Mouse (Mus musculus) embryonic facial prominence, embryonic 13.5 days (tissue): ENCODE results near the gene Naaa. TPM values are rescaled to one million over a fixed set of nuclear protein-coding genes. Genes with fewer than 3 reads are reported as not detected.
A peak's percentile ranks its signal among the peaks of the same experiment; 100 is the strongest.

ENCODE experiments used
- ATAC-seq: fragments of 200-750 bp; cut with Nextera tagmentation; 2 replicates; pipeline ENCODE4 v1.8.0; 2017; ENCODE audit warnings: low read depth; ENCODE audit not compliant: insufficient number of reproducible peaks, insufficient read depth, low FRiP score, low TSS enrichment
- H3K27ac ChIP-seq: fragments of 300-500 bp; sonication (generic); 2 replicates; pipeline ENCODE4 v1.5.1; 2015; ENCODE audit warnings: moderate library complexity, mild to moderate bottlenecking, inconsistent platforms
- H3K27me3 ChIP-seq: fragments of 300-500 bp; sonication (generic); 2 replicates; pipeline ENCODE4 v1.6.1; 2015; ENCODE audit warnings: mild to moderate bottlenecking, inconsistent platforms
- H3K36me3 ChIP-seq: fragments of 300-500 bp; sonication (generic); 2 replicates; pipeline ENCODE4 v1.6.1; 2015; ENCODE audit warnings: mild to moderate bottlenecking, inconsistent platforms
- H3K4me1 ChIP-seq: fragments of 300-500 bp; sonication (generic); 2 replicates; pipeline ENCODE4 v1.6.1; 2015; ENCODE audit warnings: inconsistent platforms
- H3K4me2 ChIP-seq: fragments of 300-500 bp; sonication (generic); 2 replicates; pipeline ENCODE4 v1.6.1; 2015; ENCODE audit warnings: moderate library complexity, mild to moderate bottlenecking, inconsistent platforms
- H3K4me3 ChIP-seq: fragments of 300-500 bp; sonication (generic); 2 replicates; pipeline ENCODE4 v1.5.1; 2015; ENCODE audit warnings: mild to moderate bottlenecking, inconsistent platforms
- H3K9ac ChIP-seq: fragments of 300-500 bp; sonication (generic); 2 replicates; pipeline ENCODE4 v1.6.1; 2015; ENCODE audit warnings: mild to moderate bottlenecking, inconsistent platforms
- H3K9me3 ChIP-seq: fragments of 300-500 bp; sonication (generic); 2 replicates; pipeline ENCODE4 v1.6.1; 2016; ENCODE audit warnings: inconsistent platforms
- WGBS: fragments of 180-500 bp; shearing (Covaris S2); methylation state at CpG from one replicate; pipeline ENCODE4 v1.1.7; 2015; ENCODE audit warnings: mixed read lengths; 5-methylcytosine and 5-hydroxymethylcytosine counted together
- polyA plus RNA-seq: library from polyadenylated mRNA; unstranded; fragments of >200 nt; fragmentation: Nextera tagmentation; extraction: Ambion mirVana; gene quantifications from 2 replicates; pipeline ENCODE4 v1.2.1, GENCODE M21; 2015

Gene Naaa
- polyA plus RNA-seq, 1 experiment from 2014 or later: 10.2 TPM

DNA sequence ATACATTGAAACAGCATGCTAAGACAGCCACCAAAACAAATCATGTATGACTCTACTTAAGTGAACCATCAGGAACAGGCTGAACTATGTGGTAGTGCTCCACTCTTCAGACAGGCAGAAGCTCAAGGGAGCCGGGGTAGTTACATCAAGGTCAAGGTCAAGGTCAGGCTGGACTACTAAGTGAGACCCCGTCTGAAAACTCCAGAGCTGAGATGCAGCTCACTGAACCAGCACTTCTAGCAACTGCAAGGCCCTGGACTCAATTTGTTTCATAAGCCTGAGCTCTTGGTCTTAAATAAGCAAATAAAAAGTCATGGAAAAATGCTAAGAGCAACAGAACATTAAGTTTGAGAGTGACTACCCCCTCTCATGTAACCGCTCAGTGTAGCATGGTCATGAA, 26.3 kb upstream of the Naaa start:
- H3K4me1 ChIP-seq: peaks cover 12% of the 10 kb centered on the region
- H3K4me2 ChIP-seq: no peak overlapping the region
- no peak overlapping the region for H3K27ac ChIP-seq
- H3K27me3 ChIP-seq: no peaks in the 10 kb centered on the region
- H3K9ac ChIP-seq: no peak overlapping the region
- ATAC-seq: no peak
- peaks cover 73% of the 10 kb centered on the region for H3K36me3 ChIP-seq
- WGBS: 84% methylated on average over 3 of the region's 3 CpGs
- H3K9me3 ChIP-seq: no peaks in the 10 kb centered on the region
- H3K4me3 ChIP-seq: no peak overlapping the region

DNA sequence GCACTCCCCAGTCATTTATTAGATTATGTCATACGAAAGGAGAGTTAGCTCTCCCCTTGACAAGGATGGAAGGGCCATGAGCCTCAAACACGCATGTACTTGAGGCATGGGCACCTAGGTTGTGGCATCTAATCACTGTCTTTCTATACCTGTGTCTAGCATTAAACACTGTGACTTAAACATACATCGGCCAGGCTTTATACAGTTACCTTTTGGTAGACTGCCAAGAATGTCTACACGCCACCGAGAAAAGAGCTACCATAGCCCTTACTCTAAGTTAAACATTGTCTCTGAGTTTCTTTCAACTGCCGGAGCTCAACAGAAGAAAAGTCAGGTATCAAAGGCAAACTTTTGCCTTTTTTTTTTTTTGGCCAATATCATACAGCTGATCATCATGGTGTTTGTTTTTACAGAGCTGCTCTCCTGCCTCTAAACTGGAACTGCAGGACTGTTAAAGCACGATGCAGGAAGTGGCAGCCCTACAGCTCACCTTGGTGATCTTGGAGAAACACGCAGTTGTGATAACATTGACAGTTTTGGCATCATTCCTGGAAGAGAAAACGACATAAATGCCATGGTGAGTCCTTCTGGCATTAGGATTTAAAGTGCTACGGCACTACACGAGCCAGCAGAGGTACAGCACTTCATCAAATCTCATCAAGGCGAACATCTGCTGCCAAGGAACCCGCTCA, 24.3 kb upstream of the Naaa start:
- H3K27ac ChIP-seq: no peak overlapping the region
- no peak overlapping the region for H3K4me2 ChIP-seq
- no peak for ATAC-seq
- H3K4me1 ChIP-seq: no peaks in the 10 kb centered on the region
- H3K9me3 ChIP-seq: no peaks in the 10 kb centered on the region
- peaks cover 91% of the 10 kb centered on the region for H3K36me3 ChIP-seq
- H3K9ac ChIP-seq: no peak overlapping the region
- H3K4me3 ChIP-seq: no peak overlapping the region
- H3K27me3 ChIP-seq: no peaks in the 10 kb centered on the region
- WGBS: 87% methylated on average over 13 of the region's 13 CpGs

DNA sequence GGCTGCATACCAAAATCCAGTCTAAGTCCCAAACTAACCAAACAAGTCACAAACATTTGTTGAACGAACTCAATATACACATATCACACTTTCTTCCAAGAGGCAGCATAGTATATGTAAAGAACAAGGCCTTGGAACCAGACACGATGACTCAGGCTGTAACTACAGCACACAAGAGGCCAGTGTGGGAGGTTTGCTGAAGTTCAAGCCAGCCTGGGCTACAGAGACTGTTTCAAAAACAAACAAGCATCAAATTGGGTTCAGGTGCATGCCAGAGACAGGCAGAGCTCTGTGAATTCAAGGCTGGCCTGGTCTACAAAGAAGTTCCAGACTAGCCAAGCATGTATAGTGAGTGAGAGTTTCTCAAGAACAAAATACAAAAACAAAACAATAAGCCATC, 16.6 kb upstream of the Naaa start:
- 90% methylated on average over 2 of the region's 2 CpGs for WGBS
- no peak overlapping the region for H3K27ac ChIP-seq
- H3K9ac ChIP-seq: no peak overlapping the region
- no peaks in the 10 kb centered on the region for H3K9me3 ChIP-seq
- peaks cover 86% of the 10 kb centered on the region for H3K36me3 ChIP-seq
- H3K4me2 ChIP-seq: no peak overlapping the region
- no peak for ATAC-seq
- no peak overlapping the region for H3K4me3 ChIP-seq
- H3K4me1 ChIP-seq: no peaks in the 10 kb centered on the region
- no peaks in the 10 kb centered on the region for H3K27me3 ChIP-seq

DNA sequence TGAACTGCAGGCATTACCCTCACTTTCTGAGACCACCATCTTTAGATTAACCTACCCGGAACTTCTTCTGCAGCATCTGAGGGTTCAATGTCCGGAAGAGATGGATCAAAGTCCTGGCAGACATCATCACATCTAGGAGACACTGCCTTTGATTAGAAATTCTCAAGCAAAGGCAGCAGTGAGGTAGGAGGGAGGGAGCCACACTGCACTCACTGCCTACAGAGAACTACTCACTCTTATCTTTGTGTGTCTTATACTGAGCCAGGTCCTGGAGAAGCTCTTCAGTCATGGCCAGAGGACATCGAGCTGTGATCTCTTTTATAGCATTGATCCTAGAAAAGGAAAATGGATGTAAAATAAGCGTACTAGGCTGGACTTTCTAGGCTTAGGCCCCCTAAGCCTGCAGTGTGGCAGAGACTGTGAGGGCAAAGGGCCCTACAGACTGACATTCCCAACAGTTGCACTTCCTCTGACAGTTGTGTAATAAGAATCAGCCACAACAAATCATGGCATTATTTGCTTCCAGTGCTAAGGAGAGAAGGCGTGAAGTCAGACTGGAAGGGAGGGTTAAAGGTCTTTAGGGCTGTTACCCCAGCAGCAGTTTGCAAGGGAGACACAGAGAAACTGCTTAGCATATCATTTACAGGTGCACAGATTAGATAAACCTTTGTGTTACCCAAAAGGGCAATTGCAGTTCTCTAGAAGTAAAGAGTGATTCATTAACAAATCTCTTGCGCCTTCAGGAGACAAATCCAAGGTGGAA, 13.9 kb upstream of the Naaa start:
- peaks cover 88% of the 10 kb centered on the region for H3K36me3 ChIP-seq
- no peak for ATAC-seq
- H3K9me3 ChIP-seq: no peaks in the 10 kb centered on the region
- no peaks in the 10 kb centered on the region for H3K4me1 ChIP-seq
- WGBS: 92% methylated on average over 6 of the region's 6 CpGs
- no peak overlapping the region for H3K9ac ChIP-seq
- H3K4me3 ChIP-seq: no peak overlapping the region
- H3K27me3 ChIP-seq: no peaks in the 10 kb centered on the region
- no peak overlapping the region for H3K27ac ChIP-seq
- H3K4me2 ChIP-seq: no peak overlapping the region

DNA sequence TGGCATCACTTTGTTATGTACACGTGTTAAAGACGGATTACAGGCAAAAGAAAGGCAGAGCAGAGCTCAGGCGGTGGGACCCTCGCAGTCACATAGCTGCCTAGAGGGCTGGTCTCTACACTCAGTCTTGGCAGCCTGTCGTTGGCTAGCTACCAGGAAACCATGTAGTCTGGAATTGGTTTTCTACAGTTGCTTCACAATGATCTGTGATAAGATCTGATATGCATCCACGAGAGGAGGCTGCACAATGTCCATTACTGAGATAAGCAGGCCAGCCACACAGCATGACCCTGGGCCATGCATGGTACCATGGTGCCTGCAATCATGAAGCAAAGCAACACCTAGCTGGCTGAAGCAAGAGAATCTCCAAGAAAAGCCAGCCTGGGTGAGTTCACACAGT, 9.9 kb upstream of the Naaa start:
- 82% methylated on average over 6 of the region's 6 CpGs for WGBS
- Histone ChIP-seq H3K4me2 (no peak overlapping the region), H3K36me3 (peaks cover 71% of the 10 kb centered on the region), H3K27ac (no peak overlapping the region), H3K4me1 (0 out of 2 replicates have a peak, but pooled peaks cover 1% of the 10 kb centered on the region), H3K9me3 (no peaks in the 10 kb centered on the region), H3K9ac (no peak overlapping the region), H3K4me3 (no peak overlapping the region), H3K27me3 (no peaks in the 10 kb centered on the region)
- ATAC-seq: no peak

DNA sequence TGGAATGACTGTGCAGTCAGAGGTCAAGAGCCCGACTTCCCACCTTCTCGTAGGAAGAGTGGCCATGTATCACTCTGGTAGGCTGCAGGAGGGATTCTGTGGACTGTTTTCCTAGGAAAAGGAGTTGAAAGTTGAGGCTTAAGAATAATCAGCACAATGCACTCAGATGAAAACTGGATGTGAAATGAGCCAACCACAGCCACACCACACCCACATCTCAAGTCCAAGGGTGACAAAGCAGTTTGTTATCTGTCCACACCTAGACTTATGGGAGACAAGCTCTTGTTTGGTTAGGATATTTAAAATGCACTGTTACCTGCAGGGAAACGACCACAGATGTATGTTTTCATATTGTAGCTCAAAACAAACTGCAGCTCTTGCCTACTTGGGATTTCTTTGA, 5.1 kb upstream of the Naaa start:
- WGBS: 68% methylated on average over 3 of the region's 3 CpGs
- H3K27ac ChIP-seq: no peak overlapping the region
- H3K4me2 ChIP-seq: no peak overlapping the region
- no peak overlapping the region for H3K4me3 ChIP-seq
- no peak overlapping the region for H3K9ac ChIP-seq
- H3K9me3 ChIP-seq: no peaks in the 10 kb centered on the region
- H3K27me3 ChIP-seq: no peaks in the 10 kb centered on the region
- peaks cover 11% of the 10 kb centered on the region; the same call in 1 of the 2 replicates for H3K4me1 ChIP-seq
- ATAC-seq: no peak
- H3K36me3 ChIP-seq: peaks cover 31% of the 10 kb centered on the region

DNA sequence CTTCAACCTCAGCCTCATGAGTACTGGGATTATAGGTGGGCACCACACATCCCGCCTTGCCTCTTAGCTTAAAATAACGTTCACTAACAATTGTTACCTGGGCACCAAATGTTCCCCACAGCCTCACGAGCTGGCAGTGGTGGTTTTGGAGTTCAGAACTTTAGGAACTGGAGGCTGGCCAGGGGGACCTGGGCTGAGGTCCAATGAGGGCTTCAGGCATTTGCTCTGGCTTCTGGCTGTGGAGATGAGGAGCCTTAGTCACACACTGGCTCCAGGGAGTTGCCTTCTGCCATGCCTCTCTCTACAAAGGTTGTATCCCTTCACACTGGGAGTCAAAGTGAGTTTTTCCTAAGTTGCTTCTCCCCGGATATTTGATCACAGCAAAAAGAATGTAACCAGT, 4.6 kb upstream of the Naaa start:
- Histone ChIP-seq H3K4me2 (no peak overlapping the region), H3K27ac (no peak overlapping the region), H3K36me3 (peaks cover 25% of the 10 kb centered on the region), H3K4me3 (no peak overlapping the region), H3K27me3 (no peaks in the 10 kb centered on the region), H3K4me1 (peaks cover 12% of the 10 kb centered on the region), H3K9me3 (no peaks in the 10 kb centered on the region), H3K9ac (no peak overlapping the region)
- WGBS: 74% methylated on average over 4 of the region's 4 CpGs
- ATAC-seq: no peak

DNA sequence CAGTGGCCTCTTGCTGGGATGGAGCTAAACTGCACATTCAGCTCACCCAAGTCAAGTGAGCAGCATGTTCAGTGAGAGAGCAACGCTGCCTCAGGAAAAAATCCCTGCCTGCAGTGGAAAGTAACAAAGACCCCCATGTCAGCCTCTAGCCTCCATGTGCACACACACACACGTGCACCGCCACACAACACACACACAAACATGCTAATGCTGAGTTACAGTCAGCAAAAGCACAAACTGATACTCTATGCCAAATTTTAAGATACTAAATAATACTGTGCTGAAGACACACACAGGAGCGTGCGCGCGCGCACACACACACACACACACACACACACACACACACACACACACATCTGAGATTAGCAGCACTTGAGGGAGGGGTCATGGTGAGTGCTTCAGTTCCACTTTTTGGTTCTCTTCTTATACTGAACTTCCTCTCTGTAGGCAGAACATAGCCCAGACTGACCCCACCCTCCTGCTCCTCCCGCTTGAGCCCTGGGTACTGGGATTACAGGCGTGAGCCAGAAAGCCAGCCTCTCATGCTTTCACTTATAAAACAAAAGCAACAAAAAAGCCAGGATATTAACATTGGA, 1.1 kb upstream of the Naaa start:
- peak overlapping the region; percentile 96; the same call in 1 of the 2 replicates for H3K4me2 ChIP-seq
- H3K9me3 ChIP-seq: no peaks in the 10 kb centered on the region
- 75% methylated on average over 10 of the region's 10 CpGs for WGBS
- no peaks in the 10 kb centered on the region for H3K36me3 ChIP-seq
- H3K27me3 ChIP-seq: peaks cover 14% of the 10 kb centered on the region; the same call in 1 of the 2 replicates
- H3K4me3 ChIP-seq: 0 out of 2 replicates have a peak overlapping the region, but pooled peaks have one; percentile 70
- H3K4me1 ChIP-seq: peaks cover 15% of the 10 kb centered on the region
- H3K9ac ChIP-seq: no peak overlapping the region
- no peak for ATAC-seq
- no peak overlapping the region for H3K27ac ChIP-seq

DNA sequence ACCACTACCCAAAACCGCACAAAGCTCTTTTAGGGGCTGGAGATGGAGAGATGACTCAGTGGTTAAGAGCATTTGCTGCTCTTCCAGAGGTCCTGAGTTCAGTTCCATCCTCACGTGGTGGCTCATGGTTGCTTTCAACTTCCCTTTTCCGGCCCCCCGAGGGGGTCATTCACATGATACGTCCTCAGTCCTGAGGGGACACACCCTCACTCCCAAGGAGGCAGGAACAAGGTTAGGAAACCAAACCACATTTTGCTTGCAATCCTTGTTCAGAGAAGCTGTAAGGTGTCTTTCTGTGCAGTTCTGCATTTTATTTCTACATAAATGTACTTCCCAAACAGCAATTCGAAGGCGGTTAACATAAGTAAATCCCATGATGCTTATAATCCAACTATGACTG, 7.5 kb downstream of the Naaa start:
- Histone ChIP-seq H3K9me3 (no peaks in the 10 kb centered on the region), H3K4me3 (no peak overlapping the region), H3K27me3 (0 out of 2 replicates have a peak, but pooled peaks cover 7% of the 10 kb centered on the region), H3K9ac (no peak overlapping the region), H3K27ac (no peak overlapping the region), H3K36me3 (no peaks in the 10 kb centered on the region), H3K4me2 (no peak overlapping the region), H3K4me1 (no peaks in the 10 kb centered on the region)
- no peak for ATAC-seq
- WGBS: 84% methylated on average over 7 of the region's 7 CpGs

DNA sequence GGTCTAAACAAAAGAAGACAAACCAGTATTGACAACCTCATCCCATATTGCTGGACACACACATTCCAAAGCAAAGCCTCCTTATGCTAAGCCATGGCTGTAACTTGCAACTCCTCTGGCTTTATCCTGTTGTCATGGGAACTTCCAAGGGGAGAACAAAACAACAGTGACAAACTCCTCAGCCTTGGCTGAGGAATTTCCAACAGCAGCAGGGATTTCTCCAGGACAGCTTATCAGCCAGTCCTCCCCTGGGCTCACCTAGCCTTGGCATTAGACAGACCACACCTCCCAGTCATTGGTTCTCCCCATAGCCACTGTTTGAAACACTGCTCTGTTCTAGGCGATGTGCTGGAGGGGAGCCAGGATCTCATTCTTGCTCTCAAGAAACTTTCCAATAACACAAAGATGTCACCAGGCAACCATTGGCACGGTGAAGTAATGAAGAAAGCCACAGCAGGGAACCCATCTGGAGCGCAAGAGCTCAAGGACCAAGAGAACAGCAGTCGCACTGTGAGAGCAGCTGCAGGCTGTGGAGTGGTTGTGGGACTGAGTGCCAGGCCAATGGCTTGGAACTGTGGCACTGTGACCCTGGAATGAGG, 14.1 kb downstream of the Naaa start:
- Histone ChIP-seq H3K4me2 (no peak overlapping the region), H3K4me1 (peaks cover 6% of the 10 kb centered on the region), H3K27me3 (peaks cover 2% of the 10 kb centered on the region; the same call in 1 of the 2 replicates), H3K9me3 (no peaks in the 10 kb centered on the region), H3K36me3 (no peaks in the 10 kb centered on the region), H3K4me3 (no peak overlapping the region), H3K27ac (no peak overlapping the region), H3K9ac (no peak overlapping the region)
- no peak for ATAC-seq
- WGBS: 35% methylated on average over 4 of the region's 4 CpGs

DNA sequence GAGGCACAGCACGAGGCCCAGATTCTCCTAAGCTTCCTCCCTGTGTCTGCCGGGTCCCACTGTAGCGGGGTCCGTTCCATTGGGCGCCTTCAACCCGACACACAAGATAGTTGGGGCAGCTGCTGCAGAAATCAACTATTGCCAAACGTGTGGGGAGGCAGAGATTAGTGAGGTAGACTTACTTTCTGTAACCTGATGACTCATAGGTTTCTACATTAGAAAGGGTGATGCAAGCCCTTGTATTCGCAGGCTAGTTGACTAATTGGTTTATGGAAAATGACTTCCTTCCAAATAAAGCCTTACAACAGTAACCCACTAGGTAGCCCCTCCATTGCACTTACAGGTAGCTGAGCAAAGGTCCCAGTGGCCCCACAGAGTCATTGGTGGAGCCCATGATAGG, 15.3 kb downstream of the Naaa start:
- Histone ChIP-seq H3K27me3 (peaks cover 7% of the 10 kb centered on the region; the same call in 1 of the 2 replicates), H3K9ac (no peak overlapping the region), H3K36me3 (no peaks in the 10 kb centered on the region), H3K4me3 (no peak overlapping the region), H3K9me3 (no peaks in the 10 kb centered on the region), H3K4me1 (peaks cover 6% of the 10 kb centered on the region), H3K4me2 (no peak overlapping the region), H3K27ac (no peak overlapping the region)
- 80% methylated on average over 8 of the region's 8 CpGs for WGBS
- ATAC-seq: no peak
